Mouse (Mus musculus) ES-Bruce4 (cell line): ENCODE results near the gene Zbtb16.

Experiments used
- CTCF ChIP-seq: IDR thresholded peaks from one replicate; pipeline ENCODE4 v1.8.1; 2011; ENCODE audit warnings: low read depth, low read length
- POLR2A ChIP-seq: IDR thresholded peaks from one replicate; pipeline ENCODE4 v1.8.1; 2011; ENCODE audit warnings: low read length; ENCODE audit not compliant: insufficient read depth

GRCm38 (mm10) chr9:48865235-48865634, 29.2 kb upstream of the Zbtb16 start:
- TF ChIP-seq POLR2A (no peak), CTCF (no peak)
